Mouse (Mus musculus) bone marrow macrophage, adult 2 months (primary cell): ENCODE data around the gene Tmem231. TPM values are rescaled to one million over a fixed set of nuclear protein-coding genes. Genes with fewer than 3 reads are reported as not detected.
A peak's percentile ranks its signal among the peaks of the same experiment; 100 is the strongest.

Experiments
- H3K27ac ChIP-seq: 2 replicates; pipeline ENCODE4 v1.5.1; 2012; ENCODE audit warnings: low read depth, low read length; ENCODE audit not compliant: insufficient read depth
- H3K4me1 ChIP-seq: 2 replicates; pipeline ENCODE4 v1.6.1; 2012; ENCODE audit warnings: low read length; ENCODE audit not compliant: control insufficient read depth, insufficient read depth
- H3K4me3 ChIP-seq: 2 replicates; pipeline ENCODE4 v1.5.1; 2012; ENCODE audit warnings: mild to moderate bottlenecking, low read length, moderate library complexity; ENCODE audit not compliant: insufficient read depth
- CTCF ChIP-seq: IDR thresholded peaks from 2 replicates; pipeline ENCODE4 v1.5.1; 2012; ENCODE audit warnings: low read depth, mild to moderate bottlenecking, low read length, moderate library complexity
- POLR2A ChIP-seq: IDR thresholded peaks from 2 replicates; pipeline ENCODE4 v1.6.1; 2012; ENCODE audit warnings: mild to moderate bottlenecking, low read depth, low read length, borderline replicate concordance
- polyA plus RNA-seq: library from polyadenylated mRNA; stranded (reverse); fragments of >200 nt; gene quantifications from 2 replicates; pipeline ENCODE4 v1.2.4, GENCODE M21; 2012; ENCODE audit not compliant: missing spikeins, insufficient read depth, insufficient read length

Tmem231 gene
- polyA plus RNA-seq, 1 experiment, result 0.92 TPM

- no peak overlapping the region for H3K27ac ChIP-seq
- H3K4me3 ChIP-seq, result no peak overlapping the region
- no peak for TF ChIP-seq CTCF
- no peak for TF ChIP-seq POLR2A
- peaks cover 2% of the 10 kb centered on the region for H3K4me1 ChIP-seq
Measured at GRCm38 (mm10) chr8:111887479-111887878, 46.2 kb downstream of the Tmem231 start.

DNA sequence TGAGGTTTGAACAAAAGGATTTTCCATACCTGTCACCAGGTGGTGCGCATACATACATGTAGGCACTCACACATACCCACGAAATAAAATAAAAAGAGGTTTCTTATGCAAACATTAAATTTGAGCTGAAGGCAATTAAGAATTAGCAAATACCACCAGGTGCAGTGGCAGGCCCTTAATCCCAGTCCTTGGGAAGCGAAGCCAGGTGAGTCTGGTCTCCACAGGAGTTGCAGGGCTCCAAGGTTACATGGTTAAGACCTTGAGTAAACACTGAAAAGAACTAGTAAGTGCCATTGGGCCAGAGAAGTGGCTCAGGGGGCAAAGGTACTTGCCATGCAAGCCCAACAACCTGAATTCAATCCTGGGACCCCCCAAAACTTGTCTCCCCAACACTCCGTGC lies 50.1 kb downstream of the Tmem231 start:
- TF ChIP-seq CTCF (no peak), POLR2A (no peak)
- Histone ChIP-seq H3K27ac (no peak overlapping the region), H3K4me3 (no peak overlapping the region), H3K4me1 (no peaks in the 10 kb centered on the region)

DNA sequence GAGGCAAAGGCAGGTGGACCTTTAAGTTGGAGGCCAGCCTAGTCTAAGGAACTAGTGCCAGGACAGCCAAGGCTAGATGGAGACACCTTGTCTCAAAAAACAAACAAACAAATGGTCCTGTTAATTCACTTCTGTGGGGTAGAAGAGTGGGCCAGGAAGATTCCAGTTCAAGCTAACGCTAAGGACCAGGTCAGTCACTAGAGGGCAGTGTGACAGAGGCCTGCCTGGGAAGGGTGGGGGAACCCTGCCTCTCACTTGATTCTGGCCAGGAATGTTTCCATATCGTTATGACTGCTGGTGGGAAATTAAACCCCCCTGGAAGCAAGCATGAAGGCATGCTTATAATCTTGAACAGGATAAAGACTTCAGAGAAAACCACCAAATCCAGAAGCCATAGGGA lies 52.1 kb downstream of the Tmem231 start:
- H3K4me1 ChIP-seq, result no peaks in the 10 kb centered on the region
- TF ChIP-seq POLR2A (no peak), CTCF (peak; percentile 69)
- no peak overlapping the region for H3K4me3 ChIP-seq
- H3K27ac ChIP-seq, result no peak overlapping the region

DNA sequence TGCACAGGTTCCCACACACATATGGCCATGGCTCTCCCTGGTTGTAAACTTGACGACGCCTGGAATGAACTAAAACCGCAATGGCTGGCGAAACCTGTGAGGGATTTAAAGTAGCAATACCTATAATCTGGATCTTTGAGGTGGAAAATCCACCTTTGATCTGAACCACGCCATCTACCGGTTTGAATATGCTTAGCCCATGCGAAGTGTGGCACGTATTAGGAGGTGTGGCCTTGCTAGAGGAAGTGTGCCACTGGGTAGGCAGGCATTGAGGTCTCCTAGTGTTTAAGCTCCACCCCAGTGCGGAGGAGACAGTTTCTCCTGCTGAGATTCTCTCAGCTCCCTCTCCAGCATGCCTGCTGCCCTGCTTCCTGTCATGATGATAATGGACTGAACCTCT lies 56.0 kb downstream of the Tmem231 start:
- no peak overlapping the region for H3K27ac ChIP-seq
- no peak for TF ChIP-seq CTCF
- TF ChIP-seq POLR2A, result no peak
- no peaks in the 10 kb centered on the region for H3K4me1 ChIP-seq
- H3K4me3 ChIP-seq, result no peak overlapping the region

DNA sequence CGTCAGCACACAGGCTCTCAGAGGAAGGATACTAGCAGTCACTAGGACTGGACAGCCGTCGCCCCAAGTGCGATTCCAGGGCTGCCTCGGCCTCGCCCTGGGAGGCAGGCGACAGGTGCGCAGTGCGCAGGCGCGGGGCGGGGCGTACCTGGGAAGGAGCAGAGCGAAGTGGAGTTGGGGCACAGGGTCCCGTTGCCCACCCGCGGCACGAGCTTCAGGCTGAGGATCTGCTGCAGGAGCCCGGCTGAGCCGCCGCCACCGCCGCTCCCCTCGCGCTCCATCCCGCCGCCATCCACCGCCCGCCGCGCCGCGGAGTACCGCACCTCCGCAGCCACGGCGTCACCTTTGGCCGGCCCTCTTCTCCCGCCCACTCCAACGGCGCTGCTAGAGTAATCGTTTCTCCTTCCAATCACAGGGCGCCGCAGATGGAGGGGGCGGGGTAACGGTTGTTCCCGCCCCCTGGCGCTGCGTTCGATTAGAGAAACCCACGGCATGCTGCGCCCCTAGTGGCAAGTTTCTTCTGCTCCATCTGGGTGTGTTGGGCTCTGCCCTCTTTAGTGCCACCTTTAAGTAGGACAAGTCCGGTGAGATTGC lies 57.2 kb downstream of the Tmem231 start, which contains the start of gene Tmem170:
Gene Tmem170 (minus strand): TSS at position 396 of the 594 bp plus-strand sequence.
- TF ChIP-seq CTCF (peak; percentile 81), POLR2A (no peak)
- peaks cover 1% of the 10 kb centered on the region; the same call in 1 of the 2 replicates for H3K4me1 ChIP-seq
- H3K27ac ChIP-seq, result no peak within 1 kb of the TSS
- peak within 1 kb of the TSS; percentile 59 for H3K4me3 ChIP-seq

DNA sequence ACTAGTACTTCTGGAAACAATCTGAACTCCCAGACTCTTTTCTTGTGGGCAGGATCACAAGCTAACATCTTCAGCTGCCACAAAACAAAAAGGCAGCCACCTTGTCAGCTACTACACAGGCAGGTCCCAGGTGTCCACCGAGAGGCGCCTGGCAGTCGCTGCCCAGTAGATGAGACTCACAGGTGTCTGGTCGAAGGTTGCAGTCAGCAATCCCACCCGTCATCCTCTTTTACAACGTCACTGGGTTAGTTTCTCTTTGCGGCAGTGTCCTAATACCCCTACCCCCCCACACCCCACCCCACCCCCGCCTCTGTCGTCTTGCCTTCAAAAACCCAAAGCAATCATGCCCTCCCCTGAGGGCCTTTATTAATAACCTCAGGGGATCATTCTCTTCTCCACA lies 57.9 kb downstream of the Tmem231 start:
- peak overlapping the region; percentile 59 for H3K4me3 ChIP-seq
- H3K27ac ChIP-seq, result no peak overlapping the region
- no peak for TF ChIP-seq POLR2A
- no peak for TF ChIP-seq CTCF
- peaks cover 3% of the 10 kb centered on the region; the same call in 1 of the 2 replicates for H3K4me1 ChIP-seq

GRCm38 (mm10) chr8:111871278-111871677 lies 62.4 kb downstream of the Tmem231 start:
- Histone ChIP-seq H3K4me1 (peaks cover 6% of the 10 kb centered on the region; the same call in 1 of the 2 replicates), H3K4me3 (no peak overlapping the region), H3K27ac (no peak overlapping the region)
- TF ChIP-seq POLR2A, result no peak
- no peak for TF ChIP-seq CTCF

GRCm38 (mm10) chr8:111870379-111870778 lies 63.3 kb downstream of the Tmem231 start:
- no peak for TF ChIP-seq POLR2A
- Histone ChIP-seq H3K27ac (no peak overlapping the region), H3K4me1 (peaks cover 6% of the 10 kb centered on the region; the same call in 1 of the 2 replicates), H3K4me3 (no peak overlapping the region)

DNA sequence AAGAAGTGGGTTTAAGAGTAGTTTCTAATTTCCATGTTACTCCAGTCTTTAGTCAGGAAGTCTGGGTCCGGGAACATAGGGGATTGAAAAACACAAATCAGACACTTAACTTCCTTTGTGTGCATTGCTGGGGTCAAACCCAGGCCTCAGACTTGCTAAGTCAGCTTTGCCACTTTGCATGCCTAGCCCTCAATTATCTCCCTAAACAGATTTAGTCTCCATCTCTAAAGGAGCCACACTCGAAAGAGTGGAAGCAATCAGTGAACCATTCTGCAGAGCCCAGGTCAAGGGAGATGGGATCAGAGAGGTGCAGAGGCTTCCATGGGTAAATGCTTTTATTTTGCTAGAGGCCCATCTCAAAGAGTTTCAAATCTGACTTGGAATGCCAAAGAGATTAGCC lies 65.0 kb downstream of the Tmem231 start:
- Histone ChIP-seq H3K4me1 (peaks cover 8% of the 10 kb centered on the region), H3K27ac (no peak overlapping the region), H3K4me3 (no peak overlapping the region)
- no peak for TF ChIP-seq POLR2A
- no peak for TF ChIP-seq CTCF

DNA sequence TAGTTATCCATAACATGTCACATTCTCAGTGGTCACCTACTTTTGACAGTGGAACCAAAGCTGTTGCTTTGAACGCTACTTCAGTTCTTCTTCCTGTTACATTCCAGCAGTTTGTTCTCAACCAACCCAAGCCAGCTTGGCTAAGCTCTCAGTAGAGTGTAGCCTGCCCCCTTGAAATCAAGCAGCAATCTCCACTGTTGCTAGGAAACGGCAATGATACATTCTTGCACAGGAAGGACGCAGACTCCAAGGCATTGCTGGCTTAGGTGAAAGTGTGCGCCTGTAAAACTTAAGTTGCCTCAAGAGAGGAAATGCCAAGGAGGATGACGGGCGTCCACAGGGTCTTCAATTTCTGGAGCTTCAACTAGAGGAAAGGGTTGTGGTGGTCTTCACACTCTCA lies 67.8 kb downstream of the Tmem231 start:
- TF ChIP-seq POLR2A (no peak), CTCF (no peak)
- Histone ChIP-seq H3K4me1 (peaks cover 11% of the 10 kb centered on the region), H3K27ac (no peak overlapping the region), H3K4me3 (no peak overlapping the region)
